ENCODE assay signal across 27 mouse cellular contexts in genomic region chr12:62404558-62404957, GRCm38 (mm10).
"Had no signal": no experiment of that assay in that cellular context is flagged by ENCODE, and none has a peak within 500 bp of the region (broad histone marks: within the 10 kb centered on the region; RNA-seq: fewer than 3 reads in every experiment).

No protein-coding gene starts in this region.

- DNase-seq: cerebellum, adult 9-11 months; cerebellum, postnatal 10 days; cerebellum, postnatal 14 days; cerebellum, postnatal 25 days; cerebellum, postnatal 36 days; embryo, embryonic 11 days; forebrain, postnatal 0 days; gastrocnemius, adult 2 months; gastrocnemius, postnatal 10 days; gastrocnemius, postnatal 14 days; gastrocnemius, postnatal 25 days; gastrocnemius, postnatal 36 days; heart, adult 11 months; heart, adult 18-20 months; heart, adult 2 months had no signal

- H3K27me3 ChIP-seq: embryonic facial prominence, embryonic 12.5 days; embryonic facial prominence, embryonic 13.5 days; embryonic facial prominence, embryonic 15.5 days; forebrain, embryonic 12.5 days; forebrain, embryonic 13.5 days; forebrain, embryonic 15.5 days had no signal

- H3K27ac ChIP-seq: embryonic facial prominence, embryonic 10.5 days; embryonic facial prominence, embryonic 12.5 days; embryonic facial prominence, embryonic 13.5 days; embryonic facial prominence, embryonic 15.5 days; forebrain, embryonic 10.5 days; forebrain, embryonic 12.5 days; forebrain, embryonic 13.5 days; forebrain, embryonic 15.5 days; gastrocnemius, adult 2 months; heart, adult 2 months; heart, embryonic 10.5 days had no signal

- H3K4me3 ChIP-seq: embryonic facial prominence, embryonic 10.5 days; embryonic facial prominence, embryonic 12.5 days; embryonic facial prominence, embryonic 13.5 days; embryonic facial prominence, embryonic 15.5 days; erythroblast, embryonic 14.5 days; forebrain, embryonic 10.5 days; forebrain, embryonic 12.5 days; forebrain, embryonic 13.5 days; forebrain, embryonic 15.5 days; gastrocnemius, adult 2 months; heart, adult 2 months; heart, embryonic 10.5 days had no signal

- H3K4me1 ChIP-seq: embryonic facial prominence, embryonic 10.5 days; embryonic facial prominence, embryonic 12.5 days; embryonic facial prominence, embryonic 13.5 days; embryonic facial prominence, embryonic 15.5 days; forebrain, embryonic 10.5 days; forebrain, embryonic 12.5 days; forebrain, embryonic 13.5 days; forebrain, embryonic 15.5 days; heart, embryonic 10.5 days had no signal

- H3K9me3 ChIP-seq: embryonic facial prominence, embryonic 10.5 days; embryonic facial prominence, embryonic 12.5 days; embryonic facial prominence, embryonic 13.5 days; embryonic facial prominence, embryonic 15.5 days; forebrain, embryonic 10.5 days; forebrain, embryonic 12.5 days; forebrain, embryonic 13.5 days; forebrain, embryonic 15.5 days; heart, embryonic 10.5 days had no signal

- ATAC-seq: forebrain, embryonic 13.5 days; forebrain, embryonic 14.5 days; forebrain, embryonic 15.5 days; forebrain, postnatal 0 days had no signal

- H3K9ac ChIP-seq: embryonic facial prominence, embryonic 12.5 days; embryonic facial prominence, embryonic 13.5 days; embryonic facial prominence, embryonic 15.5 days; forebrain, embryonic 12.5 days; forebrain, embryonic 13.5 days; forebrain, embryonic 15.5 days; forebrain, postnatal 0 days had no signal

- H3K36me3 ChIP-seq: embryonic facial prominence, embryonic 10.5 days; embryonic facial prominence, embryonic 12.5 days; embryonic facial prominence, embryonic 13.5 days; embryonic facial prominence, embryonic 15.5 days; forebrain, embryonic 10.5 days; forebrain, embryonic 12.5 days; forebrain, embryonic 15.5 days; heart, embryonic 10.5 days had no signal

- H3K4me2 ChIP-seq: embryonic facial prominence, embryonic 12.5 days; embryonic facial prominence, embryonic 13.5 days; embryonic facial prominence, embryonic 15.5 days; forebrain, embryonic 12.5 days; forebrain, embryonic 13.5 days; forebrain, embryonic 15.5 days; heart, embryonic 11.5 days had no signal
